ENCODE assay signal across 11 mouse cellular contexts in genomic region chr9:121666957-121667630, GRCm38 (mm10). TPM values are rescaled to one million over a fixed set of nuclear protein-coding genes. Genes with fewer than 3 reads are reported as not detected.
A peak's percentile ranks its signal among the peaks of the same experiment; 100 is the strongest.
DNase-seq lines count a peak whose midpoint lies in the region; ATAC-seq and TF ChIP-seq lines count a peak whose summit lies in the region.
"Had no signal": no experiment of that assay in that cellular context is flagged by ENCODE, and none has a peak within 500 bp of the region (broad histone marks: within the 10 kb centered on the region; RNA-seq: fewer than 3 reads in every experiment).

No protein-coding gene starts in this region.

- H3K9me3 ChIP-seq in forebrain, postnatal 0 days (ENCODE audit: low read length): no peaks in the 10 kb centered on the region

- peak; percentile 47 for ATAC-seq in forebrain, postnatal 0 days
- no peak for ATAC-seq in granulocyte monocyte progenitor cell, adult 5-6 weeks (replicated peaks; ENCODE audit: poor library complexity, severe bottlenecking)

- intact Hi-C loops in left cerebral cortex, postnatal 14 days (cut with DNase I): no loop called here

- peak; percentile 41 for DNase-seq in layer of hippocampus, adult 11-12 months (ENCODE audit: low spot score)
- DNase-seq in layer of hippocampus, adult 9-10 months (ENCODE audit: low spot score): no peak
- peak; percentile 86 for DNase-seq in brain, embryonic 14.5 days (ENCODE audit: low read depth)
- peak; percentile 73 for DNase-seq in forebrain, postnatal 0 days
- peak; percentile 68 to 78 for DNase-seq in left cerebral cortex, postnatal 14 days (ENCODE audit: low spot score in 2 of 2)
- DNase-seq in thymus, postnatal 14 days: no peak
- DNase-seq in spleen, postnatal 36 days (ENCODE audit: low spot score in 2 of 2): no peak
- DNase-seq: cerebellum, adult 11-12 months; lung, postnatal 10 days had no signal

- no peak overlapping the region for H3K4me2 ChIP-seq in forebrain, postnatal 0 days (ENCODE audit: low read depth)

- H3K27ac ChIP-seq in forebrain, postnatal 0 days (ENCODE audit: low read depth, low read length): peak overlapping the region; percentile 67

- no peaks in the 10 kb centered on the region for H3K27me3 ChIP-seq in forebrain, postnatal 0 days (ENCODE audit: insufficient read depth, low read length)

- WGBS in forebrain, postnatal 0 days: 51% methylated on average over 16 of the region's 16 CpGs

- no peak overlapping the region for H3K4me3 ChIP-seq in forebrain, postnatal 0 days (ENCODE audit: low read depth, low read length)

- H3K36me3 ChIP-seq in forebrain, postnatal 0 days (ENCODE audit: insufficient read depth): no peaks in the 10 kb centered on the region

- TF ChIP-seq POLR2A in brain, embryonic 14.5 days (IDR thresholded peaks at IDR 0.05; ENCODE audit: borderline replicate concordance, extremely low read depth, insufficient read depth, insufficient read length, poor library complexity, severe bottlenecking): no peak

- TF ChIP-seq CTCF in brain, embryonic 14.5 days (IDR thresholded peaks at IDR 0.05; ENCODE audit: borderline replicate concordance, extremely low read depth, insufficient read depth, insufficient read length): no peak
- no peak for TF ChIP-seq CTCF in forebrain, postnatal 0 days (IDR thresholded peaks at IDR 0.05; ENCODE audit: low read depth)

- peaks cover 12% of the 10 kb centered on the region; the same call in 1 of the 2 replicates for H3K4me1 ChIP-seq in forebrain, postnatal 0 days (ENCODE audit: insufficient read depth)

- H3K9ac ChIP-seq in forebrain, postnatal 0 days: no peak overlapping the region; the same call in 1 of the 2 replicates

RNA-seq across cellular contexts. Expression of gene Vipr1, which starts 24.6 kb away (rescaled TPM):
- polyA plus RNA-seq in brain, embryonic 14.5 days (2012; rRNA removed): 0.38 and 0.63 TPM in 2 replicates
- 0.48 and 1.5 TPM in 2 replicates for total RNA-seq in forebrain, postnatal 0 days (2014; rRNA removed)
- 0.34 and 0.89 TPM in 2 replicates for polyA plus RNA-seq in forebrain, postnatal 0 days (2015; fragmentation: Nextera tagmentation; extraction: Ambion mirVana)
- 10 to 100 TPM; 21.1 to 23.6 TPM for total RNA-seq in left cerebral cortex, postnatal 14 days (2021)
- not detected in 2 replicates for total RNA-seq in granulocyte monocyte progenitor cell, adult 5-6 weeks (2014; fragmentation: Nextera tagmentation)
- total RNA-seq in granulocyte monocyte progenitor cell, adult 5-6 weeks (2017): not detected in 2 replicates

RNA-seq across cellular contexts. Expression of gene Lyzl4, which starts 25.2 kb away (rescaled TPM):
- not detected in 2 replicates for polyA plus RNA-seq in brain, embryonic 14.5 days (2012; rRNA removed)
- 0.46 TPM in 1 of 2 replicates, not detected in the other for total RNA-seq in forebrain, postnatal 0 days (2014; rRNA removed)
- polyA plus RNA-seq in forebrain, postnatal 0 days (2015; fragmentation: Nextera tagmentation; extraction: Ambion mirVana): 0.25 TPM in 1 of 2 replicates, not detected in the other
- 1 to 10 TPM in 1 of 2 experiments, under 1 TPM in 1; 0.97 to 1.2 TPM for total RNA-seq in left cerebral cortex, postnatal 14 days (2021)
- not detected in 2 replicates for total RNA-seq in granulocyte monocyte progenitor cell, adult 5-6 weeks (2014; fragmentation: Nextera tagmentation)
- total RNA-seq in granulocyte monocyte progenitor cell, adult 5-6 weeks (2017): not detected in 2 replicates
- total RNA-seq: heart, postnatal 25 days had no signal

RNA-seq across cellular contexts. Expression of gene Sec22c, which starts 38.2 kb away (rescaled TPM):
- polyA plus RNA-seq in brain, embryonic 14.5 days (2012; rRNA removed): 21.2 and 25.2 TPM in 2 replicates
- 21.2 and 24.8 TPM in 2 replicates for total RNA-seq in forebrain, postnatal 0 days (2014; rRNA removed)
- polyA plus RNA-seq in forebrain, postnatal 0 days (2015; fragmentation: Nextera tagmentation; extraction: Ambion mirVana): 22.2 and 36.3 TPM in 2 replicates
- total RNA-seq in left cerebral cortex, postnatal 14 days (2021): 10 to 100 TPM; 27.7 to 29.1 TPM
- total RNA-seq in granulocyte monocyte progenitor cell, adult 5-6 weeks (2014; fragmentation: Nextera tagmentation): 14.7 and 18.2 TPM in 2 replicates
- 4.7 and 10.5 TPM in 2 replicates for total RNA-seq in granulocyte monocyte progenitor cell, adult 5-6 weeks (2017)

RNA-seq across cellular contexts. Expression of gene Ss18l2, which starts 43.0 kb away (rescaled TPM):
- 65.3 and 71.1 TPM in 2 replicates for polyA plus RNA-seq in brain, embryonic 14.5 days (2012; rRNA removed)
- 69.5 and 104 TPM in 2 replicates for total RNA-seq in forebrain, postnatal 0 days (2014; rRNA removed)
- polyA plus RNA-seq in forebrain, postnatal 0 days (2015; fragmentation: Nextera tagmentation; extraction: Ambion mirVana): 185 and 241 TPM in 2 replicates
- total RNA-seq in left cerebral cortex, postnatal 14 days (2021): 100 to 1,000 TPM in 1 of 2 experiments, 10 to 100 TPM in 1; 82.8 to 100 TPM
- total RNA-seq in granulocyte monocyte progenitor cell, adult 5-6 weeks (2014; fragmentation: Nextera tagmentation): 25.7 and 67.5 TPM in 2 replicates
- 44.9 and 59.5 TPM in 2 replicates for total RNA-seq in granulocyte monocyte progenitor cell, adult 5-6 weeks (2017)

RNA-seq across cellular contexts. Expression of gene Nktr, which starts 51.9 kb away (rescaled TPM):
- polyA plus RNA-seq in brain, embryonic 14.5 days (2012; rRNA removed): 165 and 197 TPM in 2 replicates
- total RNA-seq in forebrain, postnatal 0 days (2014; rRNA removed): 79.8 and 97.3 TPM in 2 replicates
- polyA plus RNA-seq in forebrain, postnatal 0 days (2015; fragmentation: Nextera tagmentation; extraction: Ambion mirVana): 31.3 and 43.2 TPM in 2 replicates
- 100 to 1,000 TPM; 102 to 103 TPM for total RNA-seq in left cerebral cortex, postnatal 14 days (2021)
- total RNA-seq in granulocyte monocyte progenitor cell, adult 5-6 weeks (2014; fragmentation: Nextera tagmentation): 140 and 176 TPM in 2 replicates
- total RNA-seq in granulocyte monocyte progenitor cell, adult 5-6 weeks (2017): 130 and 131 TPM in 2 replicates

Comparison
In these comparisons a context has a peak if more than half of its experiments do, and no peak if none do; other contexts are left out.
1. DNase-seq: peak in layer of hippocampus, adult 11-12 months (single experiment), brain, embryonic 14.5 days (single experiment), forebrain, postnatal 0 days (single experiment) and left cerebral cortex, postnatal 14 days (2 of 2); none in layer of hippocampus, adult 9-10 months (single experiment), thymus, postnatal 14 days (single experiment) and spleen, postnatal 36 days (0 of 2).